Mouse (Mus musculus) left cerebral cortex, adult 2 months (tissue): ENCODE measurements around the gene Nop10. TPM values are rescaled to one million over a fixed set of nuclear protein-coding genes. Genes with fewer than 3 reads are reported as not detected.

Experiments used
- DNase-seq, 2 experiments: peaks; one replicate each; pipeline ENCODE4 v3.0.0; 2021 to 2022; ENCODE audit warnings: low spot score in 2 of 2, mixed read lengths in 1 of 2; ENCODE audit errors: extremely low spot score in 1 of 2
- H3K27ac ChIP-seq: fragments of 200-600 bp; 2 replicates; pipeline ENCODE4 v1.8.1; 2022
- H3K4me3 ChIP-seq: fragments of 200-600 bp; 2 replicates; pipeline ENCODE4 v1.8.1; 2022
- CTCF ChIP-seq: fragments of 200-600 bp; IDR thresholded peaks from 2 replicates; pipeline ENCODE4 v1.8.1; 2022; ENCODE audit warnings: antibody characterized with exemption, mild to moderate bottlenecking, moderate library complexity
- intact Hi-C: fragments of 180-260 bp; cut with DNase I; formaldehyde crosslinking; loops from one replicate; pipeline ENCODE4 v1.15.1; 2025
- total RNA-seq, 2 experiments: library from RNA; stranded (reverse); gene quantifications; 2 replicates each; pipeline ENCODE4 v1.2.3; 2021

Nop10 gene
- total RNA-seq, 2 experiments from 2014 or later, result 46.0 to 46.4 TPM

- no peak for DNase-seq
- TF ChIP-seq CTCF, result no peak
- Histone ChIP-seq H3K27ac (no peak overlapping the region), H3K4me3 (no peak overlapping the region)
- intact Hi-C loops, result no loop called here
These were observed 25.3 kb downstream of the Nop10 start for GRCm38 (mm10) chr2:112287059-112287458.

- Histone ChIP-seq H3K27ac (no peak overlapping the region), H3K4me3 (no peak overlapping the region)
- no peak for TF ChIP-seq CTCF
- intact Hi-C loops, result no loop called here
- no peak for DNase-seq
These were observed 27.8 kb downstream of the Nop10 start for GRCm38 (mm10) chr2:112289507-112289906.

- peak overlapping the region; percentile 9; the same call in 1 of the 2 replicates for H3K27ac ChIP-seq
- no peak for DNase-seq
- TF ChIP-seq CTCF, result no peak
- intact Hi-C loops, result no loop called here
- no peak overlapping the region for H3K4me3 ChIP-seq
These were observed 31.1 kb downstream of the Nop10 start for GRCm38 (mm10) chr2:112292823-112293222.

GRCm38 (mm10) chr2:112296211-112296610 is 34.5 kb downstream of the Nop10 start:
- H3K27ac ChIP-seq, result peak overlapping the region; percentile 77
- no peak for DNase-seq
- H3K4me3 ChIP-seq, result no peak overlapping the region
- TF ChIP-seq CTCF, result no peak
- intact Hi-C loops, result no loop called here

GRCm38 (mm10) chr2:112298221-112298620 is 36.5 kb downstream of the Nop10 start:
- DNase-seq, result no peak
- H3K4me3 ChIP-seq, result no peak overlapping the region
- no peak overlapping the region for H3K27ac ChIP-seq
- intact Hi-C loops, result no loop called here
- TF ChIP-seq CTCF, result no peak

GRCm38 (mm10) chr2:112308671-112309070 is 46.9 kb downstream of the Nop10 start:
- no peak for DNase-seq
- H3K27ac ChIP-seq, result 0 out of 2 replicates have a peak overlapping the region, but pooled peaks have one; percentile 7
- no peak overlapping the region for H3K4me3 ChIP-seq
- TF ChIP-seq CTCF, result no peak
- intact Hi-C loops, result no loop called here

- no peak overlapping the region for H3K4me3 ChIP-seq
- DNase-seq, result no peak
- H3K27ac ChIP-seq, result 0 out of 2 replicates have a peak overlapping the region, but pooled peaks have one; percentile 7
- intact Hi-C loops, result no loop called here
- TF ChIP-seq CTCF, result no peak
These were observed 47.5 kb downstream of the Nop10 start for GRCm38 (mm10) chr2:112309161-112309600.

Other genes starting within 250 kb of the Nop10 start
- not detected for gene Olfr1310, start 249.2 kb upstream of the Nop10 start, total RNA-seq
- not detected for gene Olfr1311, start 237.5 kb upstream of the Nop10 start, total RNA-seq
- not detected for gene Olfr1312, start 211.7 kb upstream of the Nop10 start, total RNA-seq
- gene Olfr1313, start 184.1 kb upstream of the Nop10 start, total RNA-seq, result not detected
- not detected for gene Olfr1314, start 165.1 kb upstream of the Nop10 start, total RNA-seq
- gene Olfr1315-ps1, start 146.5 kb upstream of the Nop10 start, total RNA-seq, result not detected
- gene Olfr1316, start 126.9 kb upstream of the Nop10 start, total RNA-seq, result not detected
- not detected for gene Olfr1317, start 121.6 kb upstream of the Nop10 start, total RNA-seq
- gene Olfr1318, start 107.7 kb upstream of the Nop10 start, total RNA-seq, result not detected
- gene Lpcat4, start 22.5 kb upstream of the Nop10 start, total RNA-seq, result 100 to 1,000 TPM; 150 to 164 TPM
- gene Nutm1, start 2.6 kb upstream of the Nop10 start, total RNA-seq, result not detected
- 100 to 1,000 TPM; 127 to 129 TPM for gene Slc12a6, start 3.9 kb downstream of the Nop10 start, total RNA-seq
- gene Gm21985, start 4.4 kb downstream of the Nop10 start, total RNA-seq, result 1 to 10 TPM in 1 of 2 experiments, not detected in 1; 3.7 TPM
- 100 to 1,000 TPM; 142 to 147 TPM for gene Emc4, start 106.1 kb downstream of the Nop10 start, total RNA-seq
- gene Katnbl1, start 117.3 kb downstream of the Nop10 start, total RNA-seq, result 10 to 100 TPM; 13.5 to 14.2 TPM
- 10 to 100 TPM; 47.1 to 52.2 TPM for gene Emc7, start 193.1 kb downstream of the Nop10 start, total RNA-seq
- gene Chrm5, start 218.8 kb downstream of the Nop10 start, total RNA-seq, result 1 to 10 TPM; 1.7 to 2.5 TPM
- gene Aven, start 231.0 kb downstream of the Nop10 start, total RNA-seq, result 10 to 100 TPM in 1 of 2 experiments, 1 to 10 TPM in 1; 9.8 to 11.2 TPM